Mouse (Mus musculus) limb, embryonic 13.5 days (tissue): Measurements from ENCODE around the gene Auts2. TPM values are rescaled to one million over a fixed set of nuclear protein-coding genes. Genes with fewer than 3 reads are reported as not detected.

Source experiments
- ATAC-seq: fragments of 200-750 bp; cut with Nextera tagmentation; 2 replicates; pipeline ENCODE4 v1.8.0; 2017; ENCODE audit warnings: low read depth, moderate number of reproducible peaks, moderate TSS enrichment; ENCODE audit not compliant: low FRiP score
- H3K27ac ChIP-seq: fragments of 300-500 bp; sonication (generic); 2 replicates; pipeline ENCODE4 v1.5.1; 2015; ENCODE audit warnings: inconsistent platforms, mild to moderate bottlenecking, moderate library complexity
- H3K27me3 ChIP-seq: fragments of 300-500 bp; sonication (generic); 2 replicates; pipeline ENCODE4 v1.6.1; 2015; ENCODE audit warnings: mild to moderate bottlenecking, inconsistent platforms
- H3K36me3 ChIP-seq: fragments of 300-500 bp; sonication (generic); 2 replicates; pipeline ENCODE4 v1.6.1; 2015; ENCODE audit warnings: inconsistent platforms, mild to moderate bottlenecking, moderate library complexity
- H3K4me1 ChIP-seq: fragments of 300-500 bp; sonication (generic); 2 replicates; pipeline ENCODE4 v1.6.1; 2015; ENCODE audit warnings: inconsistent platforms
- H3K4me2 ChIP-seq: fragments of 300-500 bp; sonication (generic); replicated peaks from 2 replicates; pipeline ENCODE4 v1.6.1; 2015; ENCODE audit warnings: inconsistent platforms, mild to moderate bottlenecking, moderate library complexity
- H3K4me3 ChIP-seq: fragments of 300-500 bp; sonication (generic); 2 replicates; pipeline ENCODE4 v1.5.1; 2015; ENCODE audit warnings: moderate library complexity, mild to moderate bottlenecking, inconsistent platforms
- H3K9ac ChIP-seq: fragments of 300-500 bp; sonication (generic); 2 replicates; pipeline ENCODE4 v1.6.1; 2015; ENCODE audit warnings: mild to moderate bottlenecking, inconsistent platforms
- H3K9me3 ChIP-seq: fragments of 300-500 bp; sonication (generic); 2 replicates; pipeline ENCODE4 v1.6.1; 2016; ENCODE audit warnings: inconsistent platforms
- WGBS: fragments of 180-500 bp; shearing (Covaris S2); methylation state at CpG from one replicate; pipeline ENCODE4 v1.1.7; 2015; 5-methylcytosine and 5-hydroxymethylcytosine counted together
- polyA plus RNA-seq: library from polyadenylated mRNA; unstranded; fragments of >200 nt; fragmentation: Nextera tagmentation; extraction: Ambion mirVana; gene quantifications from 2 replicates; pipeline ENCODE4 v1.2.1, GENCODE M21; 2015

Auts2 gene
- polyA plus RNA-seq, 1 experiment from 2014 or later, result 55.1 TPM

- peaks cover 4% of the 10 kb centered on the region; the same call in 1 of the 2 replicates for H3K4me1 ChIP-seq
- no peak overlapping the region for H3K9ac ChIP-seq
- ATAC-seq, result no peak
- H3K36me3 ChIP-seq, result peaks cover 4% of the 10 kb centered on the region; the same call in 1 of the 2 replicates
- no peaks in the 10 kb centered on the region for H3K27me3 ChIP-seq
- 0 out of 2 replicates have a peak, but pooled peaks cover 3% of the 10 kb centered on the region for H3K9me3 ChIP-seq
- 0 out of 2 replicates have a peak overlapping the region, but pooled peaks have one; percentile 1 for H3K27ac ChIP-seq
- 71% methylated on average over 5 of the region's 5 CpGs for WGBS
- no peak overlapping the region for H3K4me2 ChIP-seq
- no peak overlapping the region for H3K4me3 ChIP-seq
Measured at GRCm38 (mm10) chr5:132027859-132028498, 515.2 kb downstream of the Auts2 start.

GRCm38 (mm10) chr5:132013296-132013695 lies 529.8 kb downstream of the Auts2 start:
- WGBS, result 68% methylated on average over 7 of the region's 7 CpGs
- Histone ChIP-seq H3K4me2 (no peak overlapping the region), H3K36me3 (no peaks in the 10 kb centered on the region), H3K9me3 (no peaks in the 10 kb centered on the region), H3K9ac (no peak overlapping the region), H3K4me3 (no peak overlapping the region), H3K27ac (no peak overlapping the region), H3K27me3 (no peaks in the 10 kb centered on the region), H3K4me1 (peaks cover 10% of the 10 kb centered on the region)
- no peak for ATAC-seq

- no peak overlapping the region for H3K9ac ChIP-seq
- no peak overlapping the region for H3K27ac ChIP-seq
- ATAC-seq, result no peak
- H3K27me3 ChIP-seq, result no peaks in the 10 kb centered on the region
- no peak overlapping the region for H3K4me2 ChIP-seq
- no peaks in the 10 kb centered on the region for H3K36me3 ChIP-seq
- H3K4me3 ChIP-seq, result no peak overlapping the region
- H3K9me3 ChIP-seq, result no peaks in the 10 kb centered on the region
- H3K4me1 ChIP-seq, result peaks cover 12% of the 10 kb centered on the region
Measured at GRCm38 (mm10) chr5:132011795-132012194, 531.3 kb downstream of the Auts2 start.

GRCm38 (mm10) chr5:132008703-132009222 lies 534.4 kb downstream of the Auts2 start:
- no peaks in the 10 kb centered on the region for H3K27me3 ChIP-seq
- H3K4me1 ChIP-seq, result peaks cover 12% of the 10 kb centered on the region
- no peak overlapping the region for H3K9ac ChIP-seq
- H3K36me3 ChIP-seq, result no peaks in the 10 kb centered on the region
- H3K4me3 ChIP-seq, result no peak overlapping the region
- WGBS, result 34% methylated on average over 7 of the region's 7 CpGs
- H3K4me2 ChIP-seq, result no peak overlapping the region
- H3K9me3 ChIP-seq, result no peaks in the 10 kb centered on the region
- H3K27ac ChIP-seq, result no peak overlapping the region
- ATAC-seq, result no peak; the same call in 1 of the 2 replicates

GRCm38 (mm10) chr5:132007907-132008306 lies 535.2 kb downstream of the Auts2 start:
- WGBS, result 79% methylated on average over 4 of the region's 4 CpGs

GRCm38 (mm10) chr5:131992681-131993211 lies 550.4 kb downstream of the Auts2 start:
- Histone ChIP-seq H3K4me3 (no peak overlapping the region), H3K4me1 (peaks cover 32% of the 10 kb centered on the region), H3K4me2 (peak overlapping the region; percentile 37), H3K9me3 (no peaks in the 10 kb centered on the region), H3K9ac (no peak overlapping the region), H3K27me3 (no peaks in the 10 kb centered on the region), H3K36me3 (no peaks in the 10 kb centered on the region), H3K27ac (peak overlapping the region; percentile 70)
- no peak for ATAC-seq
- WGBS, result 51% methylated on average over 12 of the region's 12 CpGs

More at GRCm38 (mm10) chr5:132007907-132008306, 535.2 kb downstream of the Auts2 start:
- Histone ChIP-seq H3K36me3 (no peaks in the 10 kb centered on the region), H3K9ac (no peak overlapping the region), H3K4me1 (peaks cover 12% of the 10 kb centered on the region), H3K27me3 (no peaks in the 10 kb centered on the region), H3K9me3 (no peaks in the 10 kb centered on the region), H3K4me2 (no peak overlapping the region), H3K4me3 (no peak overlapping the region), H3K27ac (no peak overlapping the region)
- no peak for ATAC-seq

- Histone ChIP-seq H3K27me3 (no peaks in the 10 kb centered on the region), H3K9ac (no peak overlapping the region), H3K9me3 (no peaks in the 10 kb centered on the region), H3K4me1 (peaks cover 32% of the 10 kb centered on the region), H3K27ac (peak overlapping the region; percentile 70), H3K4me2 (peak overlapping the region; percentile 37), H3K4me3 (no peak overlapping the region), H3K36me3 (no peaks in the 10 kb centered on the region)
- ATAC-seq, result no peak
- 74% methylated on average over 6 of the region's 6 CpGs for WGBS
Measured at GRCm38 (mm10) chr5:131992268-131992667, 550.9 kb downstream of the Auts2 start.

GRCm38 (mm10) chr5:131990532-131990931 lies 552.6 kb downstream of the Auts2 start:
- Histone ChIP-seq H3K27me3 (no peaks in the 10 kb centered on the region), H3K36me3 (no peaks in the 10 kb centered on the region), H3K27ac (no peak overlapping the region), H3K9me3 (no peaks in the 10 kb centered on the region), H3K4me1 (peaks cover 32% of the 10 kb centered on the region), H3K4me2 (no peak overlapping the region), H3K9ac (no peak overlapping the region; the same call in 1 of the 2 replicates), H3K4me3 (no peak overlapping the region)
- 47% methylated on average over 1 of the region's 1 CpGs for WGBS
- no peak for ATAC-seq

- no peak for ATAC-seq
Measured at GRCm38 (mm10) chr5:131981451-131981850, 561.7 kb downstream of the Auts2 start.

GRCm38 (mm10) chr5:131978939-131979338 lies 564.2 kb downstream of the Auts2 start:
- no peak overlapping the region for H3K9ac ChIP-seq
- WGBS, result 23% methylated on average over 9 of the region's 9 CpGs
- no peak for ATAC-seq
- no peak overlapping the region for H3K4me3 ChIP-seq
- H3K27me3 ChIP-seq, result no peaks in the 10 kb centered on the region
- no peaks in the 10 kb centered on the region for H3K36me3 ChIP-seq
- peaks cover 10% of the 10 kb centered on the region for H3K4me1 ChIP-seq
- H3K4me2 ChIP-seq, result no peak overlapping the region; the same call in 1 of the 2 replicates
- no peak overlapping the region for H3K27ac ChIP-seq
- no peaks in the 10 kb centered on the region for H3K9me3 ChIP-seq

More at GRCm38 (mm10) chr5:131981451-131981850, 561.7 kb downstream of the Auts2 start:
- no peak overlapping the region for H3K27ac ChIP-seq
- no peaks in the 10 kb centered on the region for H3K27me3 ChIP-seq
- no peak overlapping the region for H3K4me3 ChIP-seq
- WGBS, result 79% methylated on average over 3 of the region's 3 CpGs
- peaks cover 10% of the 10 kb centered on the region for H3K4me1 ChIP-seq
- no peaks in the 10 kb centered on the region for H3K36me3 ChIP-seq
- H3K9ac ChIP-seq, result no peak overlapping the region
- H3K9me3 ChIP-seq, result no peaks in the 10 kb centered on the region
- H3K4me2 ChIP-seq, result no peak overlapping the region

GRCm38 (mm10) chr5:131977497-131977896 lies 565.6 kb downstream of the Auts2 start:
- Histone ChIP-seq H3K27ac (no peak overlapping the region), H3K4me2 (no peak overlapping the region), H3K36me3 (no peaks in the 10 kb centered on the region), H3K4me3 (no peak overlapping the region), H3K9ac (no peak overlapping the region), H3K27me3 (no peaks in the 10 kb centered on the region), H3K9me3 (no peaks in the 10 kb centered on the region), H3K4me1 (peaks cover 13% of the 10 kb centered on the region)
- ATAC-seq, result no peak
- 60% methylated on average over 3 of the region's 3 CpGs for WGBS

GRCm38 (mm10) chr5:131971901-131972300 lies 571.2 kb downstream of the Auts2 start:
- Histone ChIP-seq H3K4me1 (peaks cover 10% of the 10 kb centered on the region; the same call in 1 of the 2 replicates), H3K4me2 (no peak overlapping the region), H3K9me3 (no peaks in the 10 kb centered on the region), H3K27ac (no peak overlapping the region), H3K4me3 (no peak overlapping the region), H3K9ac (no peak overlapping the region), H3K27me3 (no peaks in the 10 kb centered on the region), H3K36me3 (no peaks in the 10 kb centered on the region)
- 89% methylated on average over 2 of the region's 2 CpGs for WGBS
- ATAC-seq, result no peak
